19 mouse cellular contexts compared by ENCODE assay signal in the genomic region with DNA sequence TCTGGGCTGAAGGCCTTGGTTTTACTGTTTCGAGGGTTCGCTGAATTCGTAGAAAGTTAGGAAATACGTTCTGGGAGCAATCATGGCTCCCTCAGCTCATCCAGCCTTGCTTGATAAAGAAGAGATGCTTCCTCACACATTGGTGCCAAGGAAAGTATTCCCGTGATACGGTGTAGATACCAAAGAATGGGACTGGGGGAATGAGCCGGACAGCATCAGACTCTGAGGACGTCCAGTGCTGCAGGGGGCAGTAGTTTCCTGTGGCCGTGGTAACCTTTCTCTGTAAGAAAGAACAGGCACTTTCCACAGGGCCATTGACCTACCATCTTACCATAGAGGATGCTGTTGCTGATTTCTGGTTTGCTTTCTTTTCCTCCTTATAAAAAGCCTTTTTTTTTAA. TPM values are rescaled to one million over a fixed set of nuclear protein-coding genes. Genes with fewer than 3 reads are reported as not detected.
DNase-seq lines count a peak whose midpoint lies in the region; ATAC-seq and TF ChIP-seq lines count a peak whose summit lies in the region.
"Had no signal": no experiment of that assay in that cellular context is flagged by ENCODE, and none has a peak within 500 bp of the region (broad histone marks: within the 10 kb centered on the region; RNA-seq: fewer than 3 reads in every experiment).

No protein-coding gene starts in this region.

- 74% methylated on average over 9 of the region's 9 CpGs for WGBS in heart, embryonic 13.5 days
- 73% methylated on average over 9 of the region's 9 CpGs for WGBS in heart, adult 2 months
- WGBS in liver, adult 2 months: 82% methylated on average over 9 of the region's 9 CpGs

- no peak for ATAC-seq in heart, embryonic 13.5 days (ENCODE audit: extremely low read depth, insufficient number of reproducible peaks, low FRiP score, low TSS enrichment)
- ATAC-seq: lung, postnatal 0 days had no signal

- H3K27ac ChIP-seq in heart, embryonic 13.5 days (replicated peaks): peak overlapping the region; percentile 62
- H3K27ac ChIP-seq in heart, adult 2 months: no peak overlapping the region
- peak overlapping the region; percentile 62 for H3K27ac ChIP-seq in liver, adult 2 months (replicated peaks; ENCODE audit: insufficient read depth, low read depth, low read length)
- peak overlapping the region; percentile 60 for H3K27ac ChIP-seq in cortical plate, adult 2 months (ENCODE audit: insufficient read depth, low read length)
- H3K27ac ChIP-seq: embryonic facial prominence, embryonic 12.5 days; hindbrain, embryonic 13.5 days; kidney, embryonic 15.5 days; macrophage had no signal

- no peak overlapping the region for H3K4me2 ChIP-seq in heart, embryonic 13.5 days
- H3K4me2 ChIP-seq: embryonic facial prominence, embryonic 12.5 days; hindbrain, embryonic 13.5 days; kidney, embryonic 15.5 days; midbrain, embryonic 11.5 days had no signal

- peak; percentile 43 to 54 for DNase-seq in cerebellum, postnatal 10 days
- DNase-seq in cerebellum, postnatal 4 days (ENCODE audit: low spot score in 2 of 2): no peak
- DNase-seq in heart, adult 2 months: no peak
- DNase-seq in liver, adult 2 months (ENCODE audit: extremely low read depth, low read depth, low spot score): no peak
- DNase-seq in liver: no peak
- DNase-seq in spleen, postnatal 14 days (ENCODE audit: low spot score in 2 of 2): no peak
- DNase-seq: adrenal gland, postnatal 14 days; gastrocnemius, postnatal 36 days; kidney, adult 11 months; kidney, postnatal 36 days; layer of hippocampus, adult 9-11 months had no signal

- no peak overlapping the region for H3K4me3 ChIP-seq in heart, embryonic 13.5 days
- H3K4me3 ChIP-seq in heart, adult 2 months: no peak overlapping the region
- peak overlapping the region; percentile 13 for H3K4me3 ChIP-seq in liver, adult 2 months (ENCODE audit: insufficient read depth, low read depth, low read length)
- H3K4me3 ChIP-seq in cortical plate, adult 2 months (ENCODE audit: insufficient read depth, low read length): no peak overlapping the region
- H3K4me3 ChIP-seq: embryonic facial prominence, embryonic 12.5 days; hindbrain, embryonic 13.5 days; kidney, embryonic 15.5 days had no signal

- intact Hi-C loops in heart, adult 2 months (cut with DNase I): no loop called here

- no peak for TF ChIP-seq POLR2A in heart, adult 2 months (IDR thresholded peaks at IDR 0.05; ENCODE audit: insufficient read depth, low read depth, low read length)
- TF ChIP-seq POLR2A in liver, adult 2 months (IDR thresholded peaks at IDR 0.05; ENCODE audit: extremely low read depth, insufficient read depth, low read length): no peak
- TF ChIP-seq POLR2A in cortical plate, adult 2 months (IDR thresholded peaks at IDR 0.05; ENCODE audit: extremely low read depth, insufficient read depth, low read length): no peak

- no peaks in the 10 kb centered on the region for H3K9me3 ChIP-seq in heart, embryonic 13.5 days
- H3K9me3 ChIP-seq: embryonic facial prominence, embryonic 12.5 days; hindbrain, embryonic 13.5 days; kidney, embryonic 15.5 days had no signal

- H3K36me3 ChIP-seq in heart, embryonic 13.5 days: peaks cover 49% of the 10 kb centered on the region
- no peaks in the 10 kb centered on the region for H3K36me3 ChIP-seq in heart, adult 2 months (ENCODE audit: control insufficient read depth, insufficient read depth, low read length)
- H3K36me3 ChIP-seq in liver, adult 2 months (ENCODE audit: control insufficient read depth, insufficient read depth, low read length): peaks cover 2% of the 10 kb centered on the region; the same call in 1 of the 2 replicates

- peaks cover 18% of the 10 kb centered on the region for H3K4me1 ChIP-seq in heart, embryonic 13.5 days
- no peaks in the 10 kb centered on the region for H3K4me1 ChIP-seq in heart, adult 2 months (ENCODE audit: control insufficient read depth, insufficient read depth, low read length)
- no peaks in the 10 kb centered on the region; the same call in 1 of the 2 replicates for H3K4me1 ChIP-seq in liver, adult 2 months (ENCODE audit: control insufficient read depth, insufficient read depth, low read length)
- peaks cover 6% of the 10 kb centered on the region for H3K4me1 ChIP-seq in cortical plate, adult 2 months (ENCODE audit: control insufficient read depth, insufficient read depth, low read length)
- H3K4me1 ChIP-seq: embryonic facial prominence, embryonic 12.5 days had no signal

- H3K9ac ChIP-seq in heart, embryonic 13.5 days: no peak overlapping the region
- H3K9ac ChIP-seq in heart, adult 2 months (ENCODE audit: low read depth, low read length): no peak overlapping the region
- peak overlapping the region; percentile 18; the same call in 1 of the 2 replicates for H3K9ac ChIP-seq in liver, adult 2 months (ENCODE audit: low read depth, low read length)
- H3K9ac ChIP-seq: embryonic facial prominence, embryonic 12.5 days; hindbrain, embryonic 13.5 days; kidney, embryonic 15.5 days had no signal

- TF ChIP-seq EP300 in heart, adult 2 months (IDR thresholded peaks at IDR 0.05; ENCODE audit: insufficient read depth, low read depth, low read length): no peak

- no peaks in the 10 kb centered on the region for H3K79me2 ChIP-seq in heart, adult 2 months (replicated peaks; ENCODE audit: control insufficient read depth, insufficient read depth, low read length)
- no peaks in the 10 kb centered on the region for H3K79me2 ChIP-seq in liver, adult 2 months (ENCODE audit: control insufficient read depth, insufficient read depth, low read length)

- H3K27me3 ChIP-seq in heart, embryonic 13.5 days (replicated peaks): no peaks in the 10 kb centered on the region
- H3K27me3 ChIP-seq in heart, adult 2 months (ENCODE audit: control insufficient read depth, insufficient read depth, low read length): no peaks in the 10 kb centered on the region
- no peaks in the 10 kb centered on the region for H3K27me3 ChIP-seq in liver, adult 2 months (ENCODE audit: control insufficient read depth, insufficient read depth, low read length)
- H3K27me3 ChIP-seq: embryonic facial prominence, embryonic 12.5 days; hindbrain, embryonic 13.5 days; kidney, embryonic 15.5 days had no signal

- TF ChIP-seq CTCF in heart, adult 2 months (IDR thresholded peaks at IDR 0.05): no peak
- peak; percentile 18; the same call in 1 of the 2 replicates for TF ChIP-seq CTCF in liver, adult 2 months (IDR thresholded peaks at IDR 0.05; ENCODE audit: low read depth, low read length)
- no peak for TF ChIP-seq CTCF in cortical plate, adult 2 months (IDR thresholded peaks at IDR 0.05; ENCODE audit: extremely low read depth, insufficient read depth, low read length)

RNA-seq across cellular contexts. Expression of a gene that starts 15.1 kb away (rescaled TPM):
- polyA plus RNA-seq in heart, embryonic 13.5 days (2015; fragmentation: Nextera tagmentation; extraction: Ambion mirVana): 18.7 and 19.3 TPM in 2 replicates
- 10 to 100 TPM; 12.5 to 14.1 TPM for total RNA-seq in heart, adult 2 months (2021)
- polyA plus RNA-seq in heart, adult 2 months (2012; rRNA removed): 3.1 and 4.1 TPM in 2 replicates
- total RNA-seq in liver, adult 2 months (2014; rRNA removed): 6.2 and 6.4 TPM in 2 replicates
- polyA plus RNA-seq in liver, adult 2 months (2012; rRNA removed): 1.7 and 2.4 TPM in 2 replicates
- polyA plus RNA-seq in cortical plate, adult 2 months (2012; rRNA removed): 40.7 and 41.8 TPM in 2 replicates

RNA-seq across cellular contexts. Expression of a gene that starts 30.1 kb away (rescaled TPM):
- 9.5 and 10.5 TPM in 2 replicates for polyA plus RNA-seq in heart, embryonic 13.5 days (2015; fragmentation: Nextera tagmentation; extraction: Ambion mirVana)
- total RNA-seq in heart, adult 2 months (2021): 1 to 10 TPM; 3.2 to 3.7 TPM
- polyA plus RNA-seq in heart, adult 2 months (2012; rRNA removed): 1.7 and 3.6 TPM in 2 replicates
- total RNA-seq in liver, adult 2 months (2014; rRNA removed): 19.5 and 20.0 TPM in 2 replicates
- polyA plus RNA-seq in liver, adult 2 months (2012; rRNA removed): 2.2 and 2.5 TPM in 2 replicates
- polyA plus RNA-seq in cortical plate, adult 2 months (2012; rRNA removed): 4.4 and 4.5 TPM in 2 replicates

Comparison
In these comparisons a context has a peak if more than half of its experiments do, and no peak if none do; other contexts are left out.
1. DNase-seq: peak in cerebellum, postnatal 10 days (2 of 2); none in cerebellum, postnatal 4 days (0 of 2), heart, adult 2 months (0 of 2), liver, adult 2 months (single experiment), liver (single experiment) and spleen, postnatal 14 days (0 of 2).